Mouse (Mus musculus): ENCODE results near the gene Jag2. TPM values are rescaled to one million over a fixed set of nuclear protein-coding genes. Genes with fewer than 3 reads are reported as not detected.
A peak's percentile ranks its signal among the peaks of the same experiment; 100 is the strongest.

Gene Jag2
- total RNA-seq, 2 experiments from 2014 or later = 13.2 to 23.1 TPM

GRCm38 (mm10) chr12:112900641-112901040, 28.9 kb downstream of the Jag2 start:
- no peak for DNase-seq

- DNase-seq = no peak
Observed at GRCm38 (mm10) chr12:112898960-112899359, 30.6 kb downstream of the Jag2 start.

- no peak for DNase-seq
Observed at GRCm38 (mm10) chr12:112898351-112898750, 31.2 kb downstream of the Jag2 start.

DNA sequence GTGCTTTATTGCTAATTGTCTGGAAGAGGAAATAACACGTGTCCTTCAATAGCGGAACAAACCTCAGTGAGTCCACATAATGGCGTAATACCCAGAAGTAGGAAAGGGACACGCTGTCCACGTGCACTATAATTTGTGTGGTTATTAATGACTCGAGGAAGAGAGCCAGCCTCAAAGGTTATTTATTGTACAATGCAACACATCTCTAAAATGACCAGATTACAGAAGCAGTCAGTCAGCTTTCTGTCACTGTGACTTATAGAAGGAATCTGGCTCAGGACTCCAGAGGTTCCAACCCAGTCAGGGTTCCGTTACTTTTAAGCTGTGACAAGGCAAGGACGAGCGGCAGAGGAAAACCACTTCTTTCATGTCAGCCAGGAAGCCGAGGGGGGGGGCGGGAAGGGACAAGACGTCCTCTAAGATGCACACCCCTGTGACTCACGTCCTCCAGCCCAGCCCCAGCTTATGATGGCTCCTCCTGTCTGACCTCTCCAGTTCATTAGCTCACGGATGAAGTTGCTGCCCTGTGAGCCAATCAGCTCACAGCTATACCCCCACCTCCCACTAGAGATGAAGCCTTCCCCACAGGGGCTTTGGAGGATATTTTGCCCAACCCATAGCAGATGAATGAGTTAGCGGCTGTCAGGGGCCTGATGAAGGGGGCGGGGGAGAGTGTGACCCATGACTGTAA, 31.9 kb downstream of the Jag2 start:
- DNase-seq = peak; percentile 57

GRCm38 (mm10) chr12:112894969-112895368, 34.6 kb downstream of the Jag2 start:
- no peak for DNase-seq

GRCm38 (mm10) chr12:112894303-112894884, 35.2 kb downstream of the Jag2 start:
- DNase-seq = no peak

GRCm38 (mm10) chr12:112885465-112885864, 44.1 kb downstream of the Jag2 start:
- DNase-seq = no peak

GRCm38 (mm10) chr12:112881301-112881815, 48.2 kb downstream of the Jag2 start:
- no peak for DNase-seq

GRCm38 (mm10) chr12:112880661-112881060, 48.9 kb downstream of the Jag2 start:
- no peak for DNase-seq

- DNase-seq = no peak
Observed at GRCm38 (mm10) chr12:112879731-112880130, 49.8 kb downstream of the Jag2 start.

DNA sequence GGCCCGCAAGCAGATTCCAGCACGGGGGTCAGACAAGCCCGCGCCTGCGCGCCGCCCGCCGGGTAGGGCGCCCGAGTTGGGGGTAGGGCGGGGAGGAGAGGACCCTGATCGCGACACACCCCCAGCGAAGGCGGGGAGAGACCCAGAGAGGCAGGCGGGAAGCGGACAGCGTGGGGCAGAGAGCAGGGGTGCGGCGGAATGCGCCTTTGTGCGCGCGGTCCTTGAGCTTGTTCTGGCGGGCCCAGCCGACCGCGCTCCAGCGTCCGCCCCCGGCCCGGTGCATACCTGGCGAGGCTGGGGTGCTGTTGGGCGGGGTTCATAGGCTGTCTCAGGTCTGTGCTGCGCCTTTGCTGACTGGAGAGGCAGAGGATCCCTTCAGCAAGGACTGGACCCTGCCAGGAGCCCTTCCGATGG, 52.0 kb downstream of the Jag2 start:
- no peak for DNase-seq

DNA sequence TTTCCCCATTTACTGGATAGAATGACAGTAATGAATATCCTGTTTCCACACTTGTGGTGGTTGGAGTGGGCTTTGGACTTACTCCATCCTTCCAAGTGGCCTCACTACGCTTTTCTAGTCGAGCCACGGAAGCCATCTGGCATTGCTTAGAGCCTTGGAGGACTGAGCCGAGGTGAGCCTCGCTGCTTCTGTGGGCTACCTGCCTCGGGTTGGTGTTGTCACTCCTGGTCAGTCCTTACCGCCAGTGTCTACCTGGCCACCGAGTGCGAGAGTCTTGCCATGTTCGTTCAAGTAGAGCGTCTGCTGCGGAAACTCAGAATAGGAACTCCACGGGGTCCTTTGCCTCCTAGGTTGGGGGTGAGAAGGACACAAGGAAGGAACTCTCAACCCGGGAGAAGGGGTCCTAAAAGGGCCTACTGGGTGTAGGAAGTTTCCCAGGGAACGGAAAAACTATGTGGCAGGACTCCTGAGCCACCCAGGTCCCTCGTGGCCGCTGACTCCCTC, 52.5 kb downstream of the Jag2 start:
- no peak for DNase-seq

DNA sequence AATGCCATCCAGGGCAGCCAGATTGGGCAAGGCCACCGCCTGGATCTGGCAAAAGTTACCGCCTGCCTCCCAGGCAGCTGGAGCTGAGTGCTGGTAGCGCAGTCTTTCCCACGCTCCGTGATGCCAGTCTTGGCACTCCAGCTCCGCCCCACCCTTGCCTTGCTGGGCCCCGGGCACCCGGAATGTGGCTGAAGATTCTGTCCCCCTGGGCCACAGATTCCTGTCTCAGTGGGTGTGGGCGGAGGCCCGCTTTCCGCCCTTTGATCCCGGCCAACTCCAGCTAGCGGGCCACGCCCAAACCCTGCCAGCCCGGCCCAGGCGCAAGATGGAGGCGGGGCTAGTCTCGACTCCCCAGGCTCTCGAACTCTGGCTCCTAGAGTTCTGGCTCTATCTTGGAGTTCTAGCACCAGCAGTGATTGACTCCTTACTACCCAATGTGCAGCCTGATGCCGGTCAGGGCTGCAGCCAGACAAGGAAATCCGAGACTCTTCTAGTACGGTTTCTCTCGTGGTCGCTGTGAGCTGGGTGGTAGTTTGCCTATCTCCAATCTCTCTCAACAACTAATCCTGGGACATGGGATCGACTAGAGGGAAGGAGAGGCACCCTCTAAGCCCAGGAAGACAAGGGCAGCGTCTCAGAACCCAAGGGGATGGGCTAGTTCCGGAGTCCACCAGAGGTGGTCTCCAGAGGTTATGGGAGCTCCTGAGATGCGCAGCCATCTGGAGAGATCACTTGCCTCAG, 53.1 kb downstream of the Jag2 start:
- peak; percentile 70 for DNase-seq

DNA sequence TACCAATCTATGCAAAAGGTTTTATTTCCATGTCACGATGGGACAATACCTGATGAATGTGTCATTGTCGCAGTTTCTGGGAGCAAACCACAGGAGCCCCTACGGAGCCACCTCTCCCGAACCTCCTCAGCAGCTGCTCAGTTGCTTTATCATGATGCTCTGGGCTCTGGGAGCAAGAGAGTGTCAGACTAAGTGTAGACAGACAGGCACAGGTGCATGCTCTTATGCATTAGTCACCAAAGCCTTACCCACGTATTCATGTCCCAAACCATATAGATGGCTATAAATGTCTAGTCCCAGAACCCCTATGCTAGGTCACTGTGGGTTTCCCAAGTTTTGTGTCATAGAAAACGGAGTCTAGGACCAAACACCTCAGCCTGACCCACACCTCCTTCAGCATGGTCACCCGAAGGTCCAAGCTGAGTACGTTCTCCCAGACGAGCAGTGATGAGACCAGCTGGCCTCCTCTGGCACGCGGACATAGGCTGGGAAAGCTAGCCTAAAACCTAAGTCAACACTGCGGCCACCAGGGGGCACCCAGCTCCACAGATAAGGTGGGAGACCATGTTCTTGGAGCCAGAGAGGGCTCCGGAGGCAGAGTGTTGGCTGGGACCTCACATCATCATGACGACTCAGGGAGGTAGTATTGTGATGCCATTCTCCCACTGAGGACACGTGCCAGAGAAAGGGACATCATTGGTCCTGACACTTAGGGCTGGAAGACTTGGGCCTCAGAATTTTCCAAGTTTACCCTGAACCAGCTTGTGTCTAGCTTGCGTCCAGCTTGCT, 54.2 kb downstream of the Jag2 start:
- DNase-seq = peak; percentile 94

GRCm38 (mm10) chr12:112874199-112874598, 55.4 kb downstream of the Jag2 start:
- no peak for DNase-seq

DNA sequence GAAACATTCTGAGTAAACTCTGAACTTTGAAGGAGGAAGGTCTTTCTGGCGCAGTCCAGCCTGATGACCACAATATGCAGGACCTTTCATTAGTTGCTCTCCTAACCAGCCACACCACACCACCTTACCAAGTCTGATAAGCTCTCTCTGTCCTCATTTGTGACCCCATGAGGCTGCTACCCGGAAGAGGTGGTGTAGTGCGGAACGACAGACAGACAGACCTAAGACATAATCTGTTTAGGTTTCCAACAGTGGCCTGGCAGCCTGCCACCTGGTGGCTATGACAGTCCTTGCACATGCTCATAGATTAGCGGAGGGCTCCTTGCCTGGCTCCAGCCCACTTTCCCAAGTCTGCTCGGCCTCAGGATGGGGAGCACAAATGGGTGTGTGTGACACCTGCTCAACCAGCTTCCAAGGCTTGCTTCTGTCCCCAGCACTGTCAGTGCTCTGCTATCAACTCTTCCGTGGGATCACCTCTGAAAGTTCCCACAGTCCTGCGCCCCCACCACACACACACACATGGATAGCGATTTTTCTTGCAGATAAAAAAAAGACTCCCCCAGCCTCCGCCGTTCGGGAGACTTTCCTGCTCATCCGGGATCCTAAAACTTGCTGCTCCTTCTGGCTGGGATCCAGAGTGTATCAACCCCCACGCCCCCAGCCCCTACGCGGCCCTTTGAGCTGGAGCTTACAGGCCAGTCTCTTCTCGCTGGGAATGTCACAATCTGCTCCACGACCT, 56.0 kb downstream of the Jag2 start:
- DNase-seq = peak; percentile 86

GRCm38 (mm10) chr12:112872991-112873390, 56.6 kb downstream of the Jag2 start:
- no peak for DNase-seq

DNA sequence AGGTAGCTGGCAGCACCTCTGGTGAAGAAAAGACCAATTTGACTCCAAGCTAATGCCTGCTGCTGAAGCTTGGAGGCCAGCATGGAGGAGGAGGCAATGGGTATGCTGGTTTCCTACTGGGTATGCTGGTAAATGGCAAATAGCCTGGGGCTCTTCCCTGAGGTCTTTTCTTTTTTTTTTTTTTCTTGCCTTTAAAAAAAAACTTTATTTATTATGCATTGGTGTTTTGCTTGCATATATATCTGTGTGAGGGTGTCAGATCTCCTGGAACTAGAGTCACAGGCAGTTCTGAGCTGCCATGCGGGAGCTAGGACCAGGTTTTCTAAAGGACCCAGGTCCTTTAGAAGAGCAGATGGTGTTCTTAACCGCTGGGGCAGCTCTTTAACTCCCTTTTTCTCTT, 58.3 kb downstream of the Jag2 start:
- no peak for DNase-seq

DNA sequence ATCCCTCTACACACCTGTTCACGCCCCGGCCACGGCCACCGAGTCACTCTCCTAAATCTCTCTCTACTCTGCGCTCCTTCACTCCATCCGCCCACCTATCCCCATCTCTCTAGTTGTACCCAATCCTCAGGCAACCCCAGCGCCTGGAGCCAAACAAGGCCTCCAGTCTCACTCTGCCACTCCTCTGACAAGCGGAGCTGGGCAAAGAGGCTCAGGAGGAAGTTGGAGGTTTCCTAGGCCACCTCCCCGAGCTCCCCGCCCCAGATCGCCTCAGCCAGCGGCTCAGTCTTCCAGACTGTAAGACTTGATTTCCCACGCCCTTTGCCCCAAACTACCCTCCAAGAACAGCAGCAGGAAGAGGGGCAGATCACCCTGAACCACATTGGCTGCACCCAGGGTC, 58.8 kb downstream of the Jag2 start:
- no peak for DNase-seq

- DNase-seq = no peak
Observed at GRCm38 (mm10) chr12:112869783-112870204, 59.8 kb downstream of the Jag2 start.

Measured in adrenal gland, postnatal 10 days (tissue).